Mouse (Mus musculus) liver, embryonic 13.5 days (tissue): Measurements from ENCODE around the gene Trim47. TPM values are rescaled to one million over a fixed set of nuclear protein-coding genes. Genes with fewer than 3 reads are reported as not detected.
A peak's percentile ranks its signal among the peaks of the same experiment; 100 is the strongest.

Experiments used
- ATAC-seq: fragments of 200-750 bp; cut with Nextera tagmentation; 2 replicates; pipeline ENCODE4 v1.8.0; 2017; ENCODE audit warnings: low read depth, mild to moderate bottlenecking, moderate number of reproducible peaks, moderate library complexity
- DNase-seq: peaks from one replicate; pipeline ENCODE4 v3.0.0; 2022
- H3K27ac ChIP-seq: fragments of 300-500 bp; sonication (generic); 2 replicates; pipeline ENCODE4 v1.5.1; 2015; ENCODE audit warnings: moderate library complexity, mild to moderate bottlenecking, inconsistent platforms
- H3K27me3 ChIP-seq: fragments of 300-500 bp; sonication (generic); 2 replicates; pipeline ENCODE4 v1.6.1; 2015; ENCODE audit warnings: mild to moderate bottlenecking, inconsistent platforms
- H3K36me3 ChIP-seq: fragments of 300-500 bp; sonication (generic); 2 replicates; pipeline ENCODE4 v1.6.1; 2015; ENCODE audit warnings: mild to moderate bottlenecking, inconsistent platforms
- H3K4me1 ChIP-seq: fragments of 300-500 bp; sonication (generic); replicated peaks from 2 replicates; pipeline ENCODE4 v1.6.1; 2015; ENCODE audit warnings: inconsistent platforms
- H3K4me2 ChIP-seq: fragments of 300-500 bp; sonication (generic); 2 replicates; pipeline ENCODE4 v1.6.1; 2015; ENCODE audit warnings: inconsistent platforms, mild to moderate bottlenecking, moderate library complexity
- H3K4me3 ChIP-seq: fragments of 300-500 bp; sonication (generic); replicated peaks from 2 replicates; pipeline ENCODE4 v1.5.1; 2015; ENCODE audit warnings: mild to moderate bottlenecking, inconsistent platforms
- H3K9ac ChIP-seq: fragments of 300-500 bp; sonication (generic); 2 replicates; pipeline ENCODE4 v1.6.1; 2015; ENCODE audit warnings: mild to moderate bottlenecking, inconsistent platforms
- H3K9me3 ChIP-seq: fragments of 300-500 bp; sonication (generic); replicated peaks from 2 replicates; pipeline ENCODE4 v1.6.1; 2016; ENCODE audit warnings: inconsistent platforms
- WGBS: fragments of 180-500 bp; shearing (Covaris S2); methylation state at CpG from one replicate; pipeline ENCODE4 v1.1.7; 2015; ENCODE audit not compliant: insufficient replicate concordance; 5-methylcytosine and 5-hydroxymethylcytosine counted together
- polyA plus RNA-seq: library from polyadenylated mRNA; unstranded; fragments of >200 nt; fragmentation: Nextera tagmentation; extraction: Ambion mirVana; gene quantifications from 2 replicates; pipeline ENCODE4 v1.2.1, GENCODE M21; 2015

Gene Trim47
- polyA plus RNA-seq, 1 experiment from 2014 or later = 3.7 TPM

DNA sequence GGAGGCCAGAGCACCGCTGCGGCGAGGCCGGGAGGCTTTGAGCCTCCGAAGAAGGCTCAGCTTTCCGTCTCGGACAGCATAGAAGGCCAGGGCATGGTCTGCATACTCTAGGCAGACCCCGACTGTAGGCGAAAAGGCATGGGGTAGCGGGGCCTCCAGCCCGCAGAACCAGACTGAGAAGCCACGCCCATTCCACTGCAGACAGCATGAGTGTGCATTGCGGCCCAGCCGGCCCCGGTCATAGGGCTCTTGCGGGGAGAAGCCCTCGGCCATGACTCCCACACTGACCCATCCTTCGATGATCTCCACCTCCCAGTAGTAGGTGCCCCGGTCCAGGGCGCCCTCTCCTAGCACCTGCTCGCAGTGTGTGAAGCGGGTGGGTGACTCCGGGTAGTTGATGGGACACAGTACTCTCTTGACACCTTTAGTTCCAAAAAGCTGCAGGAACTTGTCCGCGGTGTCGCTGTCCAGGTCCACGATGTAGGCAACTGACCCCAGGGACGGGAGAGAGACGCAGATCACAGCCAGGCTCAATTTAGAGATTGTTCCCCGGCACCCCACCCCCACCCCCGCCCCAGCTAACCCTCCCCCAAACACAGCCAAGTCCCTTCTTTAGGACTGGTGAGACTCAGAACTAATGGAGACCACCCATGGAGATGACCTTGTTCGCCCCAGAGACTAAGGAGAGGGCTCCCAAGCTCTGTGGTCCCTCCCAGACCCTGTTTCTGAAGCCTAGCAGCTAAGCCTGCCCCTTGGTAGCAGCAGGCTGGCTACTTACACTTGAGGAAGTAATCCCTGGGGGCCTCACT, 20.7 kb downstream of the Trim47 start:
- Histone ChIP-seq H3K9ac (peak overlapping the region; percentile 15; the same call in 1 of the 2 replicates), H3K36me3 (no peaks in the 10 kb centered on the region), H3K4me3 (0 out of 2 replicates have a peak overlapping the region, but pooled peaks have one; percentile 10), H3K9me3 (no peaks in the 10 kb centered on the region), H3K4me2 (peak overlapping the region; percentile 40), H3K4me1 (peaks cover 90% of the 10 kb centered on the region), H3K27ac (no peak overlapping the region), H3K27me3 (peaks cover 60% of the 10 kb centered on the region)
- ATAC-seq (no peak), DNase-seq (peak; percentile 51)
- WGBS = 27% methylated on average over 32 of the region's 32 CpGs

DNA sequence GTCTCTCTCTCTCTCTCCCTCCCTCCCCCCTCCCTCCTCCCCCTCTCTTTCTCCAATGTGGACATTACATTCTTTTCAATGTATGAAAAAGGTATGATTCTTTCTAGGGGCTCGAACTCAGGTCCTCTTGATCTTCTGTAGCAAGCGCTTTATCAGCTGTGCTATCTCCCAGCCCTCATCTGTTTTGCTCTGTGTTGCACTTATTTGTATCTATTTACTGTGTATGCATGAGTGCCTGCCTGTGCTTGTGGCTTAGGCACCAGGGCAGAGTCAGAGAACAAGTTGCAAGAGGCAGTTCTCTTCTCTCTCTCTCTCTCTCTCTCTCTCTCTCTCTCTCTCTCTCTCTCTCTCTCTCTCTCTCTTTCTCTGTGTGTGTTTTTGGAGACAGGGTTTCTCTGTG, 21.9 kb downstream of the Trim47 start:
- Histone ChIP-seq H3K4me1 (peaks cover 98% of the 10 kb centered on the region), H3K4me2 (no peak overlapping the region), H3K36me3 (no peaks in the 10 kb centered on the region), H3K27ac (no peak overlapping the region), H3K27me3 (peaks cover 47% of the 10 kb centered on the region), H3K9ac (no peak overlapping the region), H3K4me3 (no peak overlapping the region), H3K9me3 (no peaks in the 10 kb centered on the region)
- no peak for DNase-seq
- WGBS = 54% methylated on average over 2 of the region's 2 CpGs
- no peak for ATAC-seq

DNA sequence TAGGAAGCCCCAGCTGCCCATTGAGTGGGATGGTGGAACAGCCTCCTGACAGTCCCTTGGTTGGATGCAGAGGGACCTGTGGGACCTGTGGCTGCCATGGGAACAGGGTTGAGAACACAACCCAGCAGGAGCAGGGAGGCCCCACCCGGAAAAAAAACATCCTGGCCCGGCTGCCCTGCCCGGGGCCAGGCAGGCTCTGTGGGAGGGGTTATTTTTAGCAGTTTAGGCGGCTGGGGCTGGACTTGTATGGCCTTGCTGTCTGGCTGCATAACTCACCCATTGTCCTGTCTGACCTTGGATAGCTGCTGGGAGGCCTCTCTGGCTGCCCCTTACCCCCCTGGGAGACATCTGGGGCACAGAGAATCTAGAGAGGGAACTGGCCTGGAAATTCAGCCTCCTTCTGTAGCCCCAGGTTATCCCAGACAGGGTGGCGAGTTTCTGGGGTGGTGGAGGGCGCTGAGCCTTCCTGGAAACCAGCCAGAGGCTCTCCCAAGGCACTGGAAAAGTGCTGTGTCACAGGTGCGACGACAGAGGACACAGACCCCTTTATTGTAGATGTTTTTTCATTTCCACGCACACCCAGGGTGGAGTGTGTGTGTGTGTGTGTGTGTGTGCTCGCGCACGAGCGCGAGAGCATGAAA, 22.9 kb downstream of the Trim47 start:
- 38% methylated on average over 14 of the region's 14 CpGs for WGBS
- Histone ChIP-seq H3K9me3 (no peaks in the 10 kb centered on the region), H3K36me3 (no peaks in the 10 kb centered on the region), H3K4me3 (no peak overlapping the region), H3K4me1 (peaks cover 98% of the 10 kb centered on the region), H3K27me3 (peaks cover 37% of the 10 kb centered on the region), H3K4me2 (no peak overlapping the region), H3K9ac (0 out of 2 replicates have a peak overlapping the region, but pooled peaks have one; percentile 3), H3K27ac (peak overlapping the region; percentile 37; the same call in 1 of the 2 replicates)
- ATAC-seq (peak; percentile 47; the same call in 1 of the 2 replicates), DNase-seq (no peak)

DNA sequence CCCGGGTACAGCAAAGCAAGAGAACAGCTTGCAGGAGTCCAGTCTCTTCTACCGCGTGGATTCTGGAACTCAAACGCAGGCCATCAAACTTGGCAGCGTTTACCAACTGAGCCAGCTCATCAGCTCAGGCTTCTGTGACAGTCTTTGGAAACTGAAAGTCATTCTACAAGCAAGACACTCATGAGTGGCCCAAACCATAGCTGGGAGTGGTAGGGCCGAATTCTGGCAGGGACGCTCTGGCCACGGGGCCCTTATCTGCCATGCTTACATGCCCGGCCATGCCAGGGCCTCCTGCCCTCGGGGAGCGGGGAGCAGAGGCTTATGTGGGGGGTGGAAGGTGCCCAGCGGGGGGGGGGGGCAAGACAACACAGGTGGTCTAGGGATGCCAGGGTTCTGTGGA, 23.4 kb downstream of the Trim47 start:
- Histone ChIP-seq H3K4me1 (peaks cover 98% of the 10 kb centered on the region), H3K27ac (no peak overlapping the region)
- no peak for DNase-seq

DNA sequence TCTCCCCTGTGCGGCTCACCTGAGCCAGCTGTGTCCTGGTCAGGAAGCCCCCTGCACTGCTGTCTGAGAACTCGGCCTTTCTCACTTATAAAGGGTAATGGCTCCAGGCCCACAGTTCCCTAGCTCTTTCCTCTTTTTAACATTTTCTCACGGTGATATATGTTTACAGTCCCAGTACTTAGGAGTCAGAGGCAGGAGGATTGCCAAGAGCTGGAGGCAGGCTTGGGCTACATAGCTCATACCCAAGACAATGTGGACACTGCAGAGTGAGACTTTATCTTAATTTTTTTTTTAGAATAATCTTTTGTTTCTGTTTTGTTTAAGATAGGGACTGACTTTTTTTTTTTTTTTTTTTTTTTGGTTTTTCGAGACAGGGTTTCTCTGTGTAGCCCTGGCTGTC, 24.5 kb downstream of the Trim47 start:
- H3K4me1 ChIP-seq = peaks cover 89% of the 10 kb centered on the region
- H3K9me3 ChIP-seq = no peaks in the 10 kb centered on the region
- H3K27me3 ChIP-seq = peaks cover 21% of the 10 kb centered on the region
- H3K9ac ChIP-seq = no peak overlapping the region
- no peak overlapping the region for H3K4me3 ChIP-seq
- H3K36me3 ChIP-seq = no peaks in the 10 kb centered on the region
- H3K27ac ChIP-seq = peak overlapping the region; percentile 65
- H3K4me2 ChIP-seq = no peak overlapping the region
- WGBS = 43% methylated on average over 3 of the region's 4 CpGs
- DNase-seq (no peak), ATAC-seq (no peak)

More for the DNA sequence above, 23.4 kb downstream of the Trim47 start:
- Histone ChIP-seq H3K4me2 (no peak overlapping the region), H3K4me3 (no peak overlapping the region), H3K9ac (no peak overlapping the region), H3K9me3 (no peaks in the 10 kb centered on the region), H3K27me3 (peaks cover 32% of the 10 kb centered on the region), H3K36me3 (no peaks in the 10 kb centered on the region)
- ATAC-seq = no peak
- WGBS = 58% methylated on average over 12 of the region's 12 CpGs

DNA sequence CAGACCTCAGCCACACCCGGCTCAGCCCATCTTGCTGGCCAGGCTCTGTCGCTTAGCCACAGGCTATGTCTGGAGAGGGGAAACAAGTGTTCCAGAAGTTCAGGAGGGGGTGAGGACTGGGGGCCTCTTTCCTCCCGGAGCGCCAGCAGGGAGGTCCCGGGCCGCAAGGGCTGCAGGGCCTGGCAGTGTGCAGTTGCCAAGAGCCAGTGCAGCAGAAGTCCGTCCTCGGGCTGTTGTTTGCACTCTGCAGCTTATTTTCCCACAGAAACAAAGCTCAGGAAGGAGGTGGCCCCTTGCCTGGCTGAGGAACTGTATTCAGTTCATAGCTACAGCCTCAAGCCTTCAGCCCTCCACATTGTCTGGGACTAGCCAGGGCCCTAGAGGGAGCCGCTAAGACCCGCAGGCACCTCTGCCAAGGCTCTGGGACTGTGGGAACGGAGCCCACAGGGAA, 25.1 kb downstream of the Trim47 start:
- H3K9ac ChIP-seq = peak overlapping the region; percentile 52
- peak; percentile 21; the same call in 1 of the 2 replicates for ATAC-seq

DNA sequence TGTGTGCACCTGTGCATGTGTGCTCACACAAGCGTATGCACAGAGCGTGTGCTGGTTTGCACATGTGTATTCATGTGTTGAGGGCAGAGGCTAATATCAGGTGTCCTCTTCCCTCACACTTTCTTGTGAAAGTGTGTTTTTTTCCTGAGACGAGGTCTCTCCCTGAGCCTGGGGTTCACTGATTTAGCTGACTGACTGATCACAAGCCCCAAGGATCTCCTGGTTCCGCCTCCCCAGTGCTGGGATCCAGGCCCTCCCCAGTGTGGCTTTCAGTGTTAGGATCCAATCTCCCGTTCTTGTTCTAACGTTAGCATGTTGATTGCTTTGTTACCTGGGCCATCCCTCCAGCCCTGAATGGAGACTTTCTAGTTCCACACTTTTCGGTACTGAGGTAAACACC, 26.2 kb downstream of the Trim47 start:
- 0 out of 2 replicates have a peak, but pooled peaks cover 4% of the 10 kb centered on the region for H3K9me3 ChIP-seq
- ATAC-seq (no peak), DNase-seq (no peak)
- H3K36me3 ChIP-seq = no peaks in the 10 kb centered on the region
- no peak overlapping the region for H3K4me2 ChIP-seq
- no peak overlapping the region for H3K27ac ChIP-seq
- no peak overlapping the region for H3K9ac ChIP-seq
- H3K4me3 ChIP-seq = no peak overlapping the region
- peaks cover 5% of the 10 kb centered on the region for H3K27me3 ChIP-seq
- WGBS = 67% methylated on average over 7 of the region's 7 CpGs
- H3K4me1 ChIP-seq = peaks cover 73% of the 10 kb centered on the region

More for the DNA sequence above, 25.1 kb downstream of the Trim47 start:
- DNase-seq = no peak
- Histone ChIP-seq H3K27ac (peak overlapping the region; percentile 65), H3K27me3 (peaks cover 16% of the 10 kb centered on the region), H3K4me3 (no peak overlapping the region), H3K4me1 (peaks cover 84% of the 10 kb centered on the region), H3K4me2 (peak overlapping the region; percentile 24), H3K36me3 (no peaks in the 10 kb centered on the region), H3K9me3 (no peaks in the 10 kb centered on the region)
- 29% methylated on average over 11 of the region's 11 CpGs for WGBS

DNA sequence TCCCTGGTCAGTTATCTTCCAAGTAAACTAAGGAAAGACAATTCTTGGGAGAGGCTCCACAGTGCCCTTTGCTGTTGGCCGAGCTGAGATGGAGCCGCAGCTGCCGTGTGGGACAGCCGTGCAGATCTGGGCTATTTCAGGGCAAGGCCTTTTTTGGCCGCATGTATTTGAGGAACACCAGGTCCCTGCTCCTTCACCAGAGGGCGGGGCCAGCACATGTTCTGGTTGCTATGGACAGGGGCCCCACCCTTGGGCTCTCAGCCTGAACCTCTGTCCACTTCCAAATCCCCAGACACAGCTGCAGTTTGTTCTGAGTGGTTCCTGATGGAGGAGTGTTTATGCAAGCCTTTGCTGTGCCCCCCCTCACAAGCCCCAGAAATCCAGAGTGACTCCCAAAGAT, 26.6 kb downstream of the Trim47 start:
- WGBS = 47% methylated on average over 6 of the region's 6 CpGs
- DNase-seq (no peak), ATAC-seq (no peak)
- Histone ChIP-seq H3K27ac (peak overlapping the region; percentile 36; the same call in 1 of the 2 replicates), H3K4me1 (peaks cover 69% of the 10 kb centered on the region), H3K4me3 (no peak overlapping the region), H3K9ac (no peak overlapping the region), H3K36me3 (no peaks in the 10 kb centered on the region), H3K9me3 (0 out of 2 replicates have a peak, but pooled peaks cover 4% of the 10 kb centered on the region), H3K27me3 (peaks cover under 1% of the 10 kb centered on the region; the same call in 1 of the 2 replicates), H3K4me2 (no peak overlapping the region)

DNA sequence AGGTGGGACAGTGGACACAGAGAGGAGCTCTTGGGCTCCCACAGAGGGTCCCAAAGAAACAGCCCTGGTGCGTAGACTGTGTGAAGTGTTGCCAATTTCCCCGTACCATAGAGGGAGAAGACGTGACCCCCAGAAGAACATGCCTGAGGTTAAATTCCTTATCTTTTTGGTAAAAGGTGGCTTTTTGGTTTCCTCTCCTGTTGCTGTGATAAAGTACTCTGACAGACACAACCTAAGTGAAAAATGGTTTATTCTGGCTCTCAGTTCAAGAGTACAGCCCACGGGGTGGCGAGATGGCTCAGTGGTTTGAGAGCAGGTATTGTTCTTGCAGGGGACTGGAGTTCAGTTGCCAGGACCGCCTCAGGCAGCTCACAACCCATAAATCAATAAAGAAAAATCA, 27.5 kb downstream of the Trim47 start:
- Histone ChIP-seq H3K4me1 (peaks cover 66% of the 10 kb centered on the region), H3K4me3 (no peak overlapping the region), H3K36me3 (no peaks in the 10 kb centered on the region), H3K9me3 (0 out of 2 replicates have a peak, but pooled peaks cover 4% of the 10 kb centered on the region), H3K9ac (no peak overlapping the region), H3K4me2 (no peak overlapping the region), H3K27me3 (no peaks in the 10 kb centered on the region), H3K27ac (peak overlapping the region; percentile 36; the same call in 1 of the 2 replicates)
- ATAC-seq = no peak
- 34% methylated on average over 6 of the region's 6 CpGs for WGBS
- DNase-seq = no peak

DNA sequence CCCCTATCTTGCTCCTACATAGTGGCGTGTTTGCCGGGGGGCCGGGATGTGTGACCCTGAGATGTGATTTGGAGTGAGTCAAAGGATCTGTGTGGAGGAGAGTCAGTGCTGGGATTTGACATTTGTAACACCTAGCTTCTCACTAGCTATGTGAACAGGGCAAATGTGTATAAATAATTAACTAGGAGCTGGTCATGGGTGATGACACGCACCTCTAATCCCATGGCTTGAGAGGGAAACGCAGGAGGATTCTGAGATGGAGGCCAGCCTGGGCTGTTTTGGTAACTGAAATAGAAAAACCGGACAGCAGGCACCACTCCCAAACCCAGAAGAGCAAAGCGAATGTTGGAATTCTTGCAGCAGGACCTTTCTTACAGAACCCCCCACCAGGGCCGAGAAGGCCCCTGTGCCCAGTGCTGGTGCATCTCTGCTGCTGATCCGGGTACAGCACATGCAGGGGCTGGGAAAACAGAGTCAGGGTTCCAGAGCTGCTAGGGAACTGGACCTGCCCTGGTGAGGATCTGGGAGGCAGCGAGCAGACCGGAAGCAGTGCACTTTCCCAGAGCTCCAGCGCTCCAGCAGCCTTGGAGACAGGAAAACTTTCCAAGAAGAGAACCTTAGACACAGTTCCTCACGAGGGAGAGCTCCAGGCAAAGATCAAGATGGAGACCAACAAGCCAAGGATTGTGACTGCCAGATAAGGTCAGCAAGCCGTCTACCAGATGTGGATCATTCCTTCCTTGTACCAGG, 28.1 kb downstream of the Trim47 start:
- H3K36me3 ChIP-seq = no peaks in the 10 kb centered on the region
- H3K4me3 ChIP-seq = no peak overlapping the region
- H3K9me3 ChIP-seq = 0 out of 2 replicates have a peak, but pooled peaks cover 4% of the 10 kb centered on the region
- H3K27ac ChIP-seq = peak overlapping the region; percentile 36; the same call in 1 of the 2 replicates
- H3K27me3 ChIP-seq = no peaks in the 10 kb centered on the region
- H3K9ac ChIP-seq = no peak overlapping the region; the same call in 1 of the 2 replicates
- ATAC-seq (no peak), DNase-seq (no peak)
- WGBS = 58% methylated on average over 14 of the region's 14 CpGs
- H3K4me1 ChIP-seq = peaks cover 66% of the 10 kb centered on the region
- H3K4me2 ChIP-seq = no peak overlapping the region
